Mouse (Mus musculus) kidney, adult 9 months (tissue): ENCODE measurements at regions not wholly inside any gene's neighbourhood (a gene's known extent, or its start where the extent isn't known, plus 50 kb on each side); places are given as distances from the start of the nearest gene placed in this dataset.
A peak's percentile ranks its signal among the peaks of the same experiment; 100 is the strongest.

Experiments
- DNase-seq: peaks from one replicate; pipeline ENCODE4 v3.0.0; 2022

- DNase-seq, result no peak
Observed at GRCm38 (mm10) chr12:36748345-36748744, 360.0 kb upstream of the Meox2 start.

- no peak for DNase-seq
Observed at GRCm38 (mm10) chr12:36765315-36766058, 342.9 kb upstream of the Meox2 start.

- DNase-seq, result no peak
Observed at GRCm38 (mm10) chr12:36766167-36766566, 342.2 kb upstream of the Meox2 start.

- no peak for DNase-seq
Observed at GRCm38 (mm10) chr12:36780761-36781160, 327.6 kb upstream of the Meox2 start.

GRCm38 (mm10) chr12:36790866-36791265 lies 317.5 kb upstream of the Meox2 start:
- DNase-seq, result no peak

GRCm38 (mm10) chr12:36791430-36791829 lies 316.9 kb upstream of the Meox2 start:
- DNase-seq, result no peak

- DNase-seq, result no peak
Observed at GRCm38 (mm10) chr12:36792205-36792604, 316.1 kb upstream of the Meox2 start.

GRCm38 (mm10) chr12:36793799-36794198 lies 314.5 kb upstream of the Meox2 start:
- no peak for DNase-seq

GRCm38 (mm10) chr12:36796201-36796600 lies 312.1 kb upstream of the Meox2 start:
- DNase-seq, result no peak

- no peak for DNase-seq
Observed at GRCm38 (mm10) chr12:36817938-36818337, 290.4 kb upstream of the Meox2 start.

GRCm38 (mm10) chr12:36818852-36819251 lies 289.5 kb upstream of the Meox2 start:
- no peak for DNase-seq

GRCm38 (mm10) chr12:36826766-36827165 lies 281.6 kb upstream of the Meox2 start:
- peak; percentile 2 for DNase-seq

- DNase-seq, result no peak
Observed at GRCm38 (mm10) chr12:36831307-36831997, 276.9 kb upstream of the Meox2 start.

- no peak for DNase-seq
Observed at GRCm38 (mm10) chr12:36842957-36843356, 265.4 kb upstream of the Meox2 start.

- no peak for DNase-seq
Observed at GRCm38 (mm10) chr12:36845130-36845529, 263.2 kb upstream of the Meox2 start.

GRCm38 (mm10) chr12:36849086-36849485 lies 259.3 kb upstream of the Meox2 start:
- DNase-seq, result no peak

GRCm38 (mm10) chr12:36863113-36863512 lies 245.2 kb upstream of the Meox2 start:
- no peak for DNase-seq

GRCm38 (mm10) chr12:36880724-36881123 lies 227.6 kb upstream of the Meox2 start:
- no peak for DNase-seq

- no peak for DNase-seq
Observed at GRCm38 (mm10) chr12:36913364-36913763, 195.0 kb upstream of the Meox2 start.

- DNase-seq, result no peak
Observed at GRCm38 (mm10) chr12:36917576-36918106, 190.7 kb upstream of the Meox2 start.

- DNase-seq, result no peak
Observed at GRCm38 (mm10) chr12:36918294-36918876, 190.0 kb upstream of the Meox2 start.

- DNase-seq, result no peak
Observed at GRCm38 (mm10) chr12:36923558-36923957, 184.8 kb upstream of the Meox2 start.

GRCm38 (mm10) chr12:36926225-36926624 lies 182.1 kb upstream of the Meox2 start:
- no peak for DNase-seq

GRCm38 (mm10) chr12:36933118-36933610 lies 175.2 kb upstream of the Meox2 start:
- no peak for DNase-seq
